Mouse (Mus musculus): ENCODE results near the gene Ift46. TPM values are rescaled to one million over a fixed set of nuclear protein-coding genes. Genes with fewer than 3 reads are reported as not detected.

Gene Ift46
- polyA plus RNA-seq, 1 experiment: 132 TPM

- Histone ChIP-seq H3K4me3 (ENCODE audit: insufficient read depth, low read length) (peak within 1 kb of the TSS; percentile 70), H3K4me1 (ENCODE audit: control insufficient read depth, insufficient read depth, low read length) (peaks cover 12% of the 10 kb centered on the region; the same call in 1 of the 2 replicates), H3K27ac (ENCODE audit: insufficient read depth, low read length) (peak within 1 kb of the TSS; percentile 74)
- TF ChIP-seq CTCF (IDR thresholded peaks at IDR 0.05; ENCODE audit: borderline replicate concordance, insufficient read depth, low read length) (no peak), POLR2A (IDR thresholded peaks at IDR 0.05; ENCODE audit: low read depth, low read length) (peak; percentile 87)
Observed at GRCm38 (mm10) chr9:44734524-44735494, 32.9 kb upstream of the Ift46 start, which contains the start of gene Phldb1. Gene Phldb1 (minus strand): TSS chr9:44735198.

- TF ChIP-seq CTCF (IDR thresholded peaks at IDR 0.05; ENCODE audit: borderline replicate concordance, insufficient read depth, low read length) (no peak), POLR2A (IDR thresholded peaks at IDR 0.05; ENCODE audit: low read depth, low read length) (no peak)
- Histone ChIP-seq H3K27ac (ENCODE audit: insufficient read depth, low read length) (no peak overlapping the region), H3K4me3 (ENCODE audit: insufficient read depth, low read length) (no peak overlapping the region), H3K4me1 (ENCODE audit: control insufficient read depth, insufficient read depth, low read length) (peaks cover 12% of the 10 kb centered on the region; the same call in 1 of the 2 replicates)
Observed at GRCm38 (mm10) chr9:44735886-44736285, 31.8 kb upstream of the Ift46 start.

GRCm38 (mm10) chr9:44736301-44736700 is 31.4 kb upstream of the Ift46 start:
- Histone ChIP-seq H3K4me3 (ENCODE audit: insufficient read depth, low read length) (no peak overlapping the region), H3K4me1 (ENCODE audit: control insufficient read depth, insufficient read depth, low read length) (peaks cover 12% of the 10 kb centered on the region; the same call in 1 of the 2 replicates), H3K27ac (ENCODE audit: insufficient read depth, low read length) (no peak overlapping the region)
- TF ChIP-seq POLR2A (IDR thresholded peaks at IDR 0.05; ENCODE audit: low read depth, low read length): no peak

- Histone ChIP-seq H3K4me3 (ENCODE audit: insufficient read depth, low read length) (no peak overlapping the region), H3K4me1 (ENCODE audit: control insufficient read depth, insufficient read depth, low read length) (peaks cover 12% of the 10 kb centered on the region; the same call in 1 of the 2 replicates), H3K27ac (ENCODE audit: insufficient read depth, low read length) (peak overlapping the region; percentile 66)
- TF ChIP-seq CTCF (IDR thresholded peaks at IDR 0.05; ENCODE audit: borderline replicate concordance, insufficient read depth, low read length) (no peak), POLR2A (IDR thresholded peaks at IDR 0.05; ENCODE audit: low read depth, low read length) (no peak)
Observed at GRCm38 (mm10) chr9:44737240-44737949, 30.3 kb upstream of the Ift46 start.

- TF ChIP-seq CTCF (IDR thresholded peaks at IDR 0.05; ENCODE audit: borderline replicate concordance, insufficient read depth, low read length): no peak
- TF ChIP-seq POLR2A (IDR thresholded peaks at IDR 0.05; ENCODE audit: low read depth, low read length): no peak
- Histone ChIP-seq H3K4me3 (ENCODE audit: insufficient read depth, low read length) (no peak overlapping the region), H3K27ac (ENCODE audit: insufficient read depth, low read length) (no peak overlapping the region), H3K4me1 (ENCODE audit: control insufficient read depth, insufficient read depth, low read length) (0 out of 2 replicates have a peak, but pooled peaks cover 4% of the 10 kb centered on the region)
Observed at GRCm38 (mm10) chr9:44740663-44741192, 27.0 kb upstream of the Ift46 start.

GRCm38 (mm10) chr9:44745371-44745770 is 22.3 kb upstream of the Ift46 start:
- no peak for TF ChIP-seq CTCF (IDR thresholded peaks at IDR 0.05; ENCODE audit: borderline replicate concordance, insufficient read depth, low read length)
- TF ChIP-seq POLR2A (IDR thresholded peaks at IDR 0.05; ENCODE audit: low read depth, low read length): no peak
- Histone ChIP-seq H3K4me3 (ENCODE audit: insufficient read depth, low read length) (no peak overlapping the region), H3K27ac (ENCODE audit: insufficient read depth, low read length) (no peak overlapping the region), H3K4me1 (ENCODE audit: control insufficient read depth, insufficient read depth, low read length) (no peaks in the 10 kb centered on the region)

GRCm38 (mm10) chr9:44746666-44747065 is 21.0 kb upstream of the Ift46 start:
- TF ChIP-seq POLR2A (IDR thresholded peaks at IDR 0.05; ENCODE audit: low read depth, low read length) (no peak), CTCF (IDR thresholded peaks at IDR 0.05; ENCODE audit: borderline replicate concordance, insufficient read depth, low read length) (no peak)
- H3K4me3 ChIP-seq (ENCODE audit: insufficient read depth, low read length): no peak overlapping the region
- no peaks in the 10 kb centered on the region for H3K4me1 ChIP-seq (ENCODE audit: control insufficient read depth, insufficient read depth, low read length)
- no peak overlapping the region for H3K27ac ChIP-seq (ENCODE audit: insufficient read depth, low read length)

GRCm38 (mm10) chr9:44747341-44747740 is 20.4 kb upstream of the Ift46 start:
- Histone ChIP-seq H3K4me1 (ENCODE audit: control insufficient read depth, insufficient read depth, low read length) (no peaks in the 10 kb centered on the region), H3K4me3 (ENCODE audit: insufficient read depth, low read length) (no peak overlapping the region), H3K27ac (ENCODE audit: insufficient read depth, low read length) (no peak overlapping the region)
- TF ChIP-seq CTCF (IDR thresholded peaks at IDR 0.05; ENCODE audit: borderline replicate concordance, insufficient read depth, low read length) (no peak), POLR2A (IDR thresholded peaks at IDR 0.05; ENCODE audit: low read depth, low read length) (no peak)

- Histone ChIP-seq H3K27ac (ENCODE audit: insufficient read depth, low read length) (no peak overlapping the region), H3K4me1 (ENCODE audit: control insufficient read depth, insufficient read depth, low read length) (no peaks in the 10 kb centered on the region), H3K4me3 (ENCODE audit: insufficient read depth, low read length) (no peak overlapping the region)
- TF ChIP-seq POLR2A (IDR thresholded peaks at IDR 0.05; ENCODE audit: low read depth, low read length): no peak
- no peak for TF ChIP-seq CTCF (IDR thresholded peaks at IDR 0.05; ENCODE audit: borderline replicate concordance, insufficient read depth, low read length)
Observed at GRCm38 (mm10) chr9:44748473-44748872, 19.2 kb upstream of the Ift46 start.

All from embryonic fibroblast, embryonic 13.5 days (primary cell).